8 mouse cellular contexts compared by ENCODE assay signal in the genomic region with DNA sequence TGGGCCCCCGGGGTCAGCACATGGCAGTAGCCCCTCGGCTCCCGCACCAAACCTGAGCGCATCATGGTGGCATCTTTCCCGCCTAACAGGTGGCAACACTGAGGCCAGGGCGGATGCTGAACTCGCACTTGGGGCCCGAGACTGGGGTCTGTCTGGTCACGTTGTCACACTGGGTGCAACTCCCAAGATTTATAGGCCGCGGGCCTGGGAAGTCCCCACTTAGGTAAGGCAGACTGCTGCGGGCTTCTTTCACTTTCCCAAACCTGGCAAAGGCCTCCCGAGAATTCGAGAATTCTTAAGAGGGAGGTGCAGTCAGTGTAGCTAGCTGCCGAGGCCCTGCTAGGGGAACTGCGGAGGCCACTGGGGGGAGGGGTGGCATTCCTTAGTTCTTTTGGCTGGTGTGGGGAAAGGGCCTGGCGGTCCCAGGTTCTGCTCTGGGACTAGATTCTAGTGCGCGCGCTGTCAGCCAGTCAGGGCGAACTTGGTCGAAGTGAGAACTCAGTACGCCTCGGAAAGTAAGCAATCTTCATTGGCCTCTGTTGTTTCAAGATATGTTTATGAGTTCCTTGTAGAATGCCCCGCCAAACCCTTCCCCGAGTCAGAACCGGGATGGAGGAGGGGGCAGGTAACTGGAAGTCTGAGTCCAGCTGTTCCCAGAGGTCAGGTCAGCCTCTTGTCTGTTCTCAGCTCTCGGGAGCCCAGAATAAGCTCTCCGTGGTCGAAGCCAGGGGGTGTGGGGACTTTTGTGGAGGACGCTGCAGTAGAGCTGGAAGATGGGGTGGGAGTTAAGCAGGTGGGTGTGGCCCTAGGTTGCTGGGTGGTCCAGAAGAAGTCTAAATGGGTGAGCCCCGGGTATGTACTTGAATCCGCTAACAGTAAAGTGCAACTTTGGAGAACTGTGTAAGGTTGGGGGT. TPM values are rescaled to one million over a fixed set of nuclear protein-coding genes. Genes with fewer than 3 reads are reported as not detected.
DNase-seq lines count a peak whose midpoint lies in the region; ATAC-seq lines count a peak whose summit lies in the region.

No protein-coding gene starts in this region.

- DNase-seq in adrenal gland, postnatal 10 days, result peak; percentile 43
- DNase-seq in adrenal gland, adult 18-20 months (ENCODE audit: low spot score in 2 of 2), result no peak
- peak; percentile 86 for DNase-seq in R1 (ENCODE audit: low read depth, low spot score)
- DNase-seq in layer of hippocampus, adult 9-10 months (ENCODE audit: low spot score), result no peak
- no peak for DNase-seq in right cerebral cortex, postnatal 4 days

- H3K27ac ChIP-seq in heart, embryonic 12.5 days (ENCODE audit: poor library complexity, severe bottlenecking), result no peak overlapping the region
- peak overlapping the region; percentile 69 for H3K27ac ChIP-seq in limb, embryonic 12.5 days
- H3K27ac ChIP-seq in midbrain, embryonic 16.5 days (ENCODE audit: low read length), result no peak overlapping the region

- H3K9me3 ChIP-seq in heart, embryonic 12.5 days (replicated peaks), result no peaks in the 10 kb centered on the region
- no peaks in the 10 kb centered on the region for H3K9me3 ChIP-seq in limb, embryonic 12.5 days
- no peaks in the 10 kb centered on the region for H3K9me3 ChIP-seq in midbrain, embryonic 16.5 days (replicated peaks; ENCODE audit: control insufficient read depth, low read length, poor library complexity, severe bottlenecking)

- H3K4me1 ChIP-seq in heart, embryonic 12.5 days (replicated peaks), result peaks cover 18% of the 10 kb centered on the region
- H3K4me1 ChIP-seq in limb, embryonic 12.5 days (replicated peaks), result peaks cover 24% of the 10 kb centered on the region
- peaks cover 9% of the 10 kb centered on the region; the same call in 1 of the 2 replicates for H3K4me1 ChIP-seq in midbrain, embryonic 16.5 days (ENCODE audit: control insufficient read depth, insufficient read depth, low read length)

- H3K4me2 ChIP-seq in heart, embryonic 12.5 days, result peak overlapping the region; percentile 86
- H3K4me2 ChIP-seq in limb, embryonic 12.5 days, result peak overlapping the region; percentile 80
- H3K4me2 ChIP-seq in midbrain, embryonic 16.5 days (ENCODE audit: low read length), result peak overlapping the region; percentile 36

- H3K4me3 ChIP-seq in heart, embryonic 12.5 days, result peak overlapping the region; percentile 51
- H3K4me3 ChIP-seq in limb, embryonic 12.5 days (replicated peaks), result peak overlapping the region; percentile 45
- H3K4me3 ChIP-seq in midbrain, embryonic 16.5 days (ENCODE audit: low read depth, low read length), result no peak overlapping the region

- H3K27me3 ChIP-seq in heart, embryonic 12.5 days (replicated peaks), result peaks cover 11% of the 10 kb centered on the region; the same call in 1 of the 2 replicates
- peaks cover 29% of the 10 kb centered on the region for H3K27me3 ChIP-seq in limb, embryonic 12.5 days
- peaks cover 32% of the 10 kb centered on the region for H3K27me3 ChIP-seq in midbrain, embryonic 16.5 days (ENCODE audit: control insufficient read depth, insufficient read depth, low read depth, low read length)

- H3K9ac ChIP-seq in heart, embryonic 12.5 days, result peak overlapping the region; percentile 61
- peak overlapping the region; percentile 50 for H3K9ac ChIP-seq in limb, embryonic 12.5 days (replicated peaks)
- H3K9ac ChIP-seq in midbrain, embryonic 16.5 days (ENCODE audit: low read depth, low read length), result no peak overlapping the region

- WGBS in heart, embryonic 12.5 days, result 4% methylated on average over 33 of the region's 33 CpGs
- WGBS in limb, embryonic 12.5 days, result 3% methylated on average over 33 of the region's 33 CpGs
- 6% methylated on average over 33 of the region's 33 CpGs for WGBS in midbrain, embryonic 16.5 days

- H3K36me3 ChIP-seq in heart, embryonic 12.5 days, result no peaks in the 10 kb centered on the region
- no peaks in the 10 kb centered on the region for H3K36me3 ChIP-seq in limb, embryonic 12.5 days
- H3K36me3 ChIP-seq in midbrain, embryonic 16.5 days (ENCODE audit: control insufficient read depth, insufficient read depth, low read length), result no peaks in the 10 kb centered on the region

- no peak for ATAC-seq in heart, embryonic 12.5 days (ENCODE audit: insufficient number of reproducible peaks, low FRiP score)
- ATAC-seq in limb, embryonic 12.5 days (ENCODE audit: insufficient number of reproducible peaks, insufficient read depth, low FRiP score, low TSS enrichment, low read depth), result peak; percentile 54; the same call in 1 of the 2 replicates
- no peak for ATAC-seq in midbrain, embryonic 16.5 days

RNA-seq across cellular contexts. Expression of gene Arhgap8, which starts 0.7 kb away (rescaled TPM):
- 1 to 10 TPM; 1.1 to 1.2 TPM for total RNA-seq in adrenal gland, postnatal 10 days (2021)
- total RNA-seq in adrenal gland, adult 18-20 months (2021), result 1 to 10 TPM in 1 of 2 experiments, under 1 TPM in 1; 0.53 to 1.3 TPM
- polyA plus RNA-seq in heart, embryonic 12.5 days (2016; fragmentation: Nextera tagmentation; extraction: Ambion mirVana), result 3.4 and 4.0 TPM in 2 replicates
- 6.0 and 6.4 TPM in 2 replicates for polyA plus RNA-seq in limb, embryonic 12.5 days (2016; fragmentation: Nextera tagmentation; extraction: Ambion mirVana)
- polyA plus RNA-seq in midbrain, embryonic 16.5 days (2015; fragmentation: Nextera tagmentation; extraction: Ambion mirVana), result 0.35 and 0.39 TPM in 2 replicates

RNA-seq across cellular contexts. Expression of gene Prr5, which starts 51.1 kb away (rescaled TPM):
- 10 to 100 TPM; 11.4 to 12.1 TPM for total RNA-seq in adrenal gland, postnatal 10 days (2021)
- 10 to 100 TPM in 1 of 2 experiments, 1 to 10 TPM in 1; 5.5 to 11.0 TPM for total RNA-seq in adrenal gland, adult 18-20 months (2021)
- polyA plus RNA-seq in heart, embryonic 12.5 days (2016; fragmentation: Nextera tagmentation; extraction: Ambion mirVana), result 23.1 and 25.5 TPM in 2 replicates
- 16.7 and 20.7 TPM in 2 replicates for polyA plus RNA-seq in limb, embryonic 12.5 days (2016; fragmentation: Nextera tagmentation; extraction: Ambion mirVana)
- 28.1 and 30.8 TPM in 2 replicates for polyA plus RNA-seq in midbrain, embryonic 16.5 days (2015; fragmentation: Nextera tagmentation; extraction: Ambion mirVana)

Comparison
In these comparisons a context has a peak if more than half of its experiments do, and no peak if none do; other contexts are left out.
1. DNase-seq: peak in adrenal gland, postnatal 10 days (single experiment) and R1 (single experiment); none in adrenal gland, adult 18-20 months (0 of 2), layer of hippocampus, adult 9-10 months (single experiment) and right cerebral cortex, postnatal 4 days (single experiment).
2. H3K4me2 ChIP-seq: peak in every context shown above with its lines; median percentile 86 in heart, embryonic 12.5 days; 80 in limb, embryonic 12.5 days; 36 in midbrain, embryonic 16.5 days.